Mouse (Mus musculus) bone marrow, adult 2 months (tissue): ENCODE results near the gene Samd4.

Experiments
- CTCF ChIP-seq: fragments of 200-500 bp; IDR thresholded peaks from 2 replicates; pipeline ENCODE4 v1.5.1; 2011; ENCODE audit warnings: low read length, control low read depth; ENCODE audit not compliant: control insufficient read depth, insufficient read depth
- POLR2A ChIP-seq: fragments of 200-500 bp; IDR thresholded peaks from 2 replicates; pipeline ENCODE4 v1.6.1; 2011; ENCODE audit warnings: low read depth, mild to moderate bottlenecking, control low read depth, low read length, borderline replicate concordance; ENCODE audit not compliant: control insufficient read depth

GRCm38 (mm10) chr14:46945903-46946490 is 63.3 kb downstream of the Samd4 start:
- TF ChIP-seq POLR2A (no peak), CTCF (no peak)
